Mouse (Mus musculus): ENCODE results near the gene Bmp8a.
"Not testable (repeated sequence)": the region's sequence is repeated elsewhere in the genome, so short reads cannot be mapped to it uniquely, and the experiment has no call there.

Gene Bmp8a

GRCm38 (mm10) chr4:123342642-123343470 is at the start of gene Bmp8a:
TSS of gene Bmp8a (minus strand) at chr4:123343252.
- peak; percentile 3 for DNase-seq (ENCODE audit: low read depth, low spot score)

- no peak for DNase-seq (ENCODE audit: low read depth, low spot score)
Measured at GRCm38 (mm10) chr4:123392187-123392586, 49.1 kb upstream of the Bmp8a start.

- no peak for DNase-seq (ENCODE audit: low read depth, low spot score)
Measured at GRCm38 (mm10) chr4:123385028-123385427, 42.0 kb upstream of the Bmp8a start.

- no peak for DNase-seq (ENCODE audit: low read depth, low spot score)
Measured at GRCm38 (mm10) chr4:123383173-123383572, 40.1 kb upstream of the Bmp8a start.

- no peak for DNase-seq (ENCODE audit: low read depth, low spot score)
Measured at GRCm38 (mm10) chr4:123382051-123382450, 39.0 kb upstream of the Bmp8a start.

- DNase-seq (ENCODE audit: low read depth, low spot score): no peak
Measured at GRCm38 (mm10) chr4:123381598-123381997, 38.5 kb upstream of the Bmp8a start.

- no peak for DNase-seq (ENCODE audit: low read depth, low spot score)
Measured at GRCm38 (mm10) chr4:123376031-123376430, 33.0 kb upstream of the Bmp8a start.

- DNase-seq (ENCODE audit: low read depth, low spot score): no peak
Measured at GRCm38 (mm10) chr4:123374316-123375008, 31.4 kb upstream of the Bmp8a start.

- no peak for DNase-seq (ENCODE audit: low read depth, low spot score)
Measured at GRCm38 (mm10) chr4:123363555-123363954, 20.5 kb upstream of the Bmp8a start.

- no peak for DNase-seq (ENCODE audit: low read depth, low spot score)
Measured at GRCm38 (mm10) chr4:123360771-123361170, 17.7 kb upstream of the Bmp8a start.

- no peak for DNase-seq (ENCODE audit: low read depth, low spot score)
Measured at GRCm38 (mm10) chr4:123358613-123359012, 15.6 kb upstream of the Bmp8a start.

GRCm38 (mm10) chr4:123355941-123356340 is 12.9 kb upstream of the Bmp8a start:
- DNase-seq (ENCODE audit: low read depth, low spot score): no peak

- DNase-seq (ENCODE audit: low read depth, low spot score): no peak
Measured at GRCm38 (mm10) chr4:123353271-123353877, 10.3 kb upstream of the Bmp8a start.

GRCm38 (mm10) chr4:123343471-123343789 is 378 bp upstream of the Bmp8a start:
- no peak for DNase-seq (ENCODE audit: low read depth, low spot score)

- no peak for DNase-seq (ENCODE audit: low read depth, low spot score)
Measured at GRCm38 (mm10) chr4:123342091-123342641, 886 bp downstream of the Bmp8a start.

- no peak for DNase-seq (ENCODE audit: low read depth, low spot score)
Measured at GRCm38 (mm10) chr4:123340232-123340631, 2.8 kb downstream of the Bmp8a start.

GRCm38 (mm10) chr4:123337693-123338092 is 5.4 kb downstream of the Bmp8a start:
- no peak for DNase-seq (ENCODE audit: low read depth, low spot score)

GRCm38 (mm10) chr4:123335796-123336585 is 7.1 kb downstream of the Bmp8a start:
- no peak for DNase-seq (ENCODE audit: low read depth, low spot score)

- DNase-seq (ENCODE audit: low read depth, low spot score): not testable (repeated sequence)
Measured at GRCm38 (mm10) chr4:123335244-123335643, 7.8 kb downstream of the Bmp8a start.

GRCm38 (mm10) chr4:123334177-123334576 is 8.9 kb downstream of the Bmp8a start:
- no peak for DNase-seq (ENCODE audit: low read depth, low spot score)

GRCm38 (mm10) chr4:123333151-123333550 is 9.9 kb downstream of the Bmp8a start:
- no peak for DNase-seq (ENCODE audit: low read depth, low spot score)

Measured in brain, embryonic 18.5 days (tissue).